Mouse (Mus musculus) lung, embryonic 16.5 days (tissue): ENCODE results near the gene 2310022B05Rik. TPM values are rescaled to one million over a fixed set of nuclear protein-coding genes. Genes with fewer than 3 reads are reported as not detected.

Source experiments
- ATAC-seq: fragments of 200-750 bp; cut with Nextera tagmentation; 2 replicates; pipeline ENCODE4 v1.8.0; 2017; ENCODE audit warnings: low read depth, mild to moderate bottlenecking, moderate library complexity
- H3K27ac ChIP-seq: fragments of 300-500 bp; sonication (generic); 2 replicates; pipeline ENCODE4 v1.5.1; 2014; ENCODE audit warnings: mild to moderate bottlenecking, control low read depth, low read length
- H3K27me3 ChIP-seq: fragments of 300-500 bp; sonication (generic); 2 replicates; pipeline ENCODE4 v1.6.1; 2014; ENCODE audit warnings: low read depth, low read length, mixed read lengths; ENCODE audit not compliant: control insufficient read depth, insufficient read depth
- H3K36me3 ChIP-seq: fragments of 300-500 bp; sonication (generic); 2 replicates; pipeline ENCODE4 v1.6.1; 2014; ENCODE audit warnings: low read length; ENCODE audit not compliant: control insufficient read depth, insufficient read depth
- H3K4me1 ChIP-seq: fragments of 300-500 bp; sonication (generic); replicated peaks from 2 replicates; pipeline ENCODE4 v1.6.1; 2014; ENCODE audit warnings: low read length, mixed read lengths; ENCODE audit not compliant: control insufficient read depth, insufficient read depth
- H3K4me2 ChIP-seq: fragments of 300-500 bp; sonication (generic); 2 replicates; pipeline ENCODE4 v1.6.1; 2014; ENCODE audit warnings: low read depth, low read length, control low read depth
- H3K4me3 ChIP-seq: fragments of 300-500 bp; sonication (generic); 2 replicates; pipeline ENCODE4 v1.5.1; 2014; ENCODE audit warnings: mild to moderate bottlenecking, low read length, control low read depth
- H3K9ac ChIP-seq: fragments of 300-500 bp; sonication (generic); 2 replicates; pipeline ENCODE4 v1.6.1; 2014; ENCODE audit warnings: low read length, control low read depth
- H3K9me3 ChIP-seq: fragments of 300-500 bp; sonication (generic); 2 replicates; pipeline ENCODE4 v1.6.1; 2016; ENCODE audit warnings: low read length; ENCODE audit not compliant: control insufficient read depth
- WGBS: fragments of 180-500 bp; shearing (Covaris S2); extraction: QIAGEN DNeasy Blood & Tissue Kit; methylation state at CpG from one replicate; pipeline ENCODE4 v1.1.7; 2014; 5-methylcytosine and 5-hydroxymethylcytosine counted together
- polyA plus RNA-seq: library from polyadenylated mRNA; unstranded; fragments of >200 nt; fragmentation: Nextera tagmentation; extraction: Ambion mirVana; gene quantifications from 2 replicates; pipeline ENCODE4 v1.2.1, GENCODE M21; 2015

The 2310022B05Rik gene
- polyA plus RNA-seq, 1 experiment from 2014 or later: 30.1 TPM

DNA sequence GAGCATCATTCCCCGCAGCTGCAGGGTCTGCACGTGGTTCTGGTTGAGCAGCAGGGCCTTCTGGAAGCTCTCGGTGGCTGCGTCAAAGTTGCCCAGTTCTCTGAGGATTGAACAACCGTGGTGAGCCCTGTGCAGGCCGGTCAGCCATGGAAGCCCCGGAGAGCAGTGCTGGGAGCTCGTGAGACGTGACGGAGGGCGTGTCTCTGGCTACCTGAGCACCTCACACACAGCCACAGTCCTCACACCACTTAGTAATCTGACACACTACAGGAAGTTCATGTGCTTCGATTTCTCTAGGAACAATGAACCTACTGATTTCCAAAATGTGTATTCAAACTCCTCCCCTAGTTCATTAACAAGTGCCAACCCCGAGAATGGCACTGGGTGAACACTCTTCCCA is 25.7 kb upstream of the 2310022B05Rik start:
- peaks cover under 1% of the 10 kb centered on the region; the same call in 1 of the 2 replicates for H3K36me3 ChIP-seq
- H3K4me1 ChIP-seq: peaks cover 3% of the 10 kb centered on the region; the same call in 1 of the 2 replicates
- no peaks in the 10 kb centered on the region for H3K27me3 ChIP-seq
- no peaks in the 10 kb centered on the region for H3K9me3 ChIP-seq
- peak overlapping the region; percentile 16; the same call in 1 of the 2 replicates for H3K4me2 ChIP-seq
- no peak overlapping the region for H3K9ac ChIP-seq
- no peak overlapping the region; the same call in 1 of the 2 replicates for H3K4me3 ChIP-seq
- 63% methylated on average over 13 of the region's 13 CpGs for WGBS
- no peak overlapping the region; the same call in 1 of the 2 replicates for H3K27ac ChIP-seq
- ATAC-seq: peak; percentile 62; the same call in 1 of the 2 replicates

DNA sequence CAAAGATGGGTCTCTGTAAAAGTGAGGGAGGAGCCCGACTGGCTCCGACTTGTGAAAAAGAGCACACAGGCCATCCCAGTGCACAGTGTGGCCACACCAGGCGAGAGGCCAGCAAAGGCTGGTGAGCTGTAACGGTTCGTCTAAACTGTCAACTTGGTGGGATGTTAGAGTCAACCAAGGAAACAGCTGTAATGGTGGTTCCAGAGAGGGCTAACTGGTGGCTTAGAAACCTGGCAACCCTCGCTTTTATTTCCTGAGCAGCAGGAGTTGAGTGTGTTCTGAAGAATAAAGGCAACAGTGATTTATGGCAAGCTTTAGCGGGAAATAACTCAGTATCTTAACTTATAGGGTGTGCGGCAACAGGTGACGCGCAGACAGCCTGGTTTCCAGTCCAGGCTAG is 19.0 kb upstream of the 2310022B05Rik start:
- H3K36me3 ChIP-seq: peaks cover 5% of the 10 kb centered on the region; the same call in 1 of the 2 replicates
- H3K9me3 ChIP-seq: no peaks in the 10 kb centered on the region
- H3K9ac ChIP-seq: no peak overlapping the region
- no peak for ATAC-seq
- H3K4me2 ChIP-seq: no peak overlapping the region
- no peak overlapping the region for H3K27ac ChIP-seq
- no peaks in the 10 kb centered on the region for H3K27me3 ChIP-seq
- WGBS: 85% methylated on average over 10 of the region's 10 CpGs
- no peak overlapping the region for H3K4me3 ChIP-seq
- H3K4me1 ChIP-seq: peaks cover 7% of the 10 kb centered on the region

DNA sequence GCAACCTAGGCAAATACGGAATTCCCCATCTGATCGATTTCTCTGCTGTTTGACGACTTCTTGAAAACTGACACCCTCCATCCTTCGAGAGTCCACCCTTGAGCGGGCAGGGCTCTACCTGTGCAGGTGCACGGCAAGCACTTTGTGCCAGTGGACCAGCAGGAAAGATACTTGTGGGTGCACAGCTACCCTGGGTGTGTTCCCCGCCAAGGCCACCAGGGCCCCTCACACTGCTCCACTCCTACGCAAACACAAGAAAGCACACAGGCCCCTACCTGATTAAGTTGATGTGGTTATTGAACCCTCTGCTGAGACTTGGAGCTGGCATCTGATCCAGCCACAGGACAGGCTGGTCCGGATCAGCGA is 18.6 kb upstream of the 2310022B05Rik start:
- ATAC-seq: peak; percentile 53; the same call in 1 of the 2 replicates
- peaks cover 5% of the 10 kb centered on the region; the same call in 1 of the 2 replicates for H3K36me3 ChIP-seq
- WGBS: 59% methylated on average over 10 of the region's 10 CpGs

DNA sequence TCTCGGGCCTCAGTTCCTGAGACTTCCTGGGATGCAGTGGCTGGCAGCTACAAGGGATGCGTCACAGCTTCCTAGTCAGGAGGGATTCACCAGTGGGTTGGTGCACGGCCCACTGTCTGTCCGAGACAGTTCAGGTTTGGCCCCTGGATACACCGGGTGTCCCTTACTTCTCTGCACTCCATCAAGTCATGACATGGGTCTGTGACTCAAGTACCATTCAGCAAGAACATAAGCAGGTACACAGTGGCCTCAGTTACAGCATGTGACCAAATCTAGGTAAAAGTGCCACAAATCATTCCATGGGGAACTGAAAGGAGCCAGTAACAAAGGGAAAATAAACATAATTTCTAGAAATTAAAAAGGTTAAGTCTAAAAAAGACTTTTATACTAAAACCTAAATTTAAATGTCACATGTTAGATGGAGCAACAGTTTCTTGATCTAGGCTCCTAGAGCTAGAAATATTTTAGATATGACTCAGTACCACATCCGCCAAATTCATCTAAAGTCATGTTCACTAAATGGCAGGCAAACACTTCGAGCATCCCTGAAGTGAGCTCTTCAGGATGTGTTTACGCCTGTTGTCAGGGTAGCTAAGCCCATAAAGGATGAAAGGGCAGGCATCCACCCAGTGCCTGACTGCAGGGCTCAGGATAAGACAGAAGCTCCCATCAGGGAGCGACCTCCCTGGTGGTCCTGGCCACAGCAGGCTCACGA is 18.1 kb upstream of the 2310022B05Rik start:
- H3K36me3 ChIP-seq: peaks cover 5% of the 10 kb centered on the region; the same call in 1 of the 2 replicates
- no peaks in the 10 kb centered on the region for H3K9me3 ChIP-seq
- H3K4me3 ChIP-seq: no peak overlapping the region
- no peak overlapping the region for H3K4me2 ChIP-seq
- no peak overlapping the region for H3K9ac ChIP-seq
- WGBS: 58% methylated on average over 10 of the region's 10 CpGs
- ATAC-seq: peak; percentile 36; the same call in 1 of the 2 replicates
- peaks cover 7% of the 10 kb centered on the region for H3K4me1 ChIP-seq
- H3K27me3 ChIP-seq: no peaks in the 10 kb centered on the region
- no peak overlapping the region for H3K27ac ChIP-seq

More for the DNA sequence above, 18.6 kb upstream of the 2310022B05Rik start:
- Histone ChIP-seq H3K9me3 (no peaks in the 10 kb centered on the region), H3K4me2 (no peak overlapping the region), H3K27ac (no peak overlapping the region), H3K27me3 (no peaks in the 10 kb centered on the region), H3K4me1 (peaks cover 7% of the 10 kb centered on the region), H3K4me3 (no peak overlapping the region), H3K9ac (no peak overlapping the region)

DNA sequence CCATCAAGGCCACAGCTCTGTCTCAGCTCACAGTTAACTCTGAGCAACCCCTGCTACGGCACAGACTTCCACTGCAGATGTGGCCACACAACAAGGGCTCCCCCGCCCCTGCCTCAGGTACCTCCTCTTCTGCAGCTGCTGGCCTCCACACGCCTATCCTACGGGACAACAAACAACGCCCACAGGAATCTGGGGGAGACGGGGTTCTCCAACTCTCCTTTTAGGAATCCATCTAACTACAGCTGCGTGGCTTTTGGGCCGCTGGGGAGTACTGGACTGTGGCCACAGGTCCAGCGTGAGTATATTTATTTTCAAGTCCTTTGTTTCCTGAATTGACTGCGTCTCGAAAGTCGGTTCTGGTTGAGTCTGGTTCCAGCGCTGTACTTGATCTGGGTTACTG is 15.1 kb upstream of the 2310022B05Rik start:
- Histone ChIP-seq H3K4me1 (peaks cover 7% of the 10 kb centered on the region), H3K36me3 (peaks cover 5% of the 10 kb centered on the region; the same call in 1 of the 2 replicates), H3K9ac (no peak overlapping the region), H3K4me2 (no peak overlapping the region), H3K27ac (no peak overlapping the region), H3K9me3 (no peaks in the 10 kb centered on the region), H3K4me3 (no peak overlapping the region), H3K27me3 (no peaks in the 10 kb centered on the region)
- 90% methylated on average over 13 of the region's 13 CpGs for WGBS
- ATAC-seq: no peak

DNA sequence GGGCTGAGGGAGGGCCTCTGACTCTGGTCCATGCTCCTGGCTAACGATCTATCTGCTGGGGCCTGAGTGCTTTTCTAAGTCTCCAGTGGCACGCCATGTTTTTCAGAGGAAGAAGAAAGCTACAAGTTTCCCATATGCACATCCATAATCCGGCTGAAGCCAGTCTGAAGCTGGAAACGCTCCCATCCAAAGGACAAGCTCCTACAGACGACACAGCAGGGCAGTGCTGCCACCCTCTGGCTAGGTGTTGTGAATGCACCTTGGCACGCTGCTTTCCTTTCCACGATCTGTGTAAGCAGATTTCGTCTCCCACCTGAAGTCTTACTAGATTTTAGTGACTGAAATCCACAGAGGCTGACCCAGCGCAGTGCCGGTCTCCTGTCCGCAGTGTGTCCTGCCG is 14.3 kb upstream of the 2310022B05Rik start:
- Histone ChIP-seq H3K4me1 (peaks cover 7% of the 10 kb centered on the region), H3K27me3 (no peaks in the 10 kb centered on the region), H3K9ac (0 out of 2 replicates have a peak overlapping the region, but pooled peaks have one; percentile 25), H3K4me3 (no peak overlapping the region), H3K27ac (no peak overlapping the region), H3K4me2 (no peak overlapping the region), H3K9me3 (no peaks in the 10 kb centered on the region), H3K36me3 (peaks cover 8% of the 10 kb centered on the region; the same call in 1 of the 2 replicates)
- 44% methylated on average over 12 of the region's 12 CpGs for WGBS
- peak; percentile 81 for ATAC-seq

DNA sequence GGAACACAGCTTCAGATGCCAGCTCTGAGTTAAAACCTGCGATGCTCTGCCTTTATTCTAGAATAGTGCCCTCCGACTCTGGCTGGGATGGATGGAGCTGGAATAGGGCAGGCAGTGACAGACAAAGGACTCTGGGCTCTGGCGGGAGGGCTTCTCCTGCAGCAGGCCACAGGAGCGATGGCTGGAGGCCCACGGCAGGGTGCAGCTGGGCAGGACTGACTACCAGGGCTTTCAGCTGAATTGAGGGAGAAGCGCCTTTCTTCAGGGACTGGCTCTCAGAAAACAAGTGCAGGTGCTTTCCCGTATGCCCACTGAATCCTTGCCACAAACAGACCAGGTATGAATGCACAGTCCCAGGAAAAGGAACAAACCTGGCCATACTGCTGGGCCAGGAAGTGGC is 13.9 kb upstream of the 2310022B05Rik start:
- no peaks in the 10 kb centered on the region for H3K27me3 ChIP-seq
- peaks cover 9% of the 10 kb centered on the region; the same call in 1 of the 2 replicates for H3K36me3 ChIP-seq
- peaks cover 6% of the 10 kb centered on the region for H3K4me1 ChIP-seq
- 88% methylated on average over 7 of the region's 7 CpGs for WGBS
- H3K9me3 ChIP-seq: no peaks in the 10 kb centered on the region
- no peak for ATAC-seq
- H3K27ac ChIP-seq: no peak overlapping the region
- H3K4me3 ChIP-seq: no peak overlapping the region
- H3K4me2 ChIP-seq: no peak overlapping the region
- H3K9ac ChIP-seq: 0 out of 2 replicates have a peak overlapping the region, but pooled peaks have one; percentile 25

DNA sequence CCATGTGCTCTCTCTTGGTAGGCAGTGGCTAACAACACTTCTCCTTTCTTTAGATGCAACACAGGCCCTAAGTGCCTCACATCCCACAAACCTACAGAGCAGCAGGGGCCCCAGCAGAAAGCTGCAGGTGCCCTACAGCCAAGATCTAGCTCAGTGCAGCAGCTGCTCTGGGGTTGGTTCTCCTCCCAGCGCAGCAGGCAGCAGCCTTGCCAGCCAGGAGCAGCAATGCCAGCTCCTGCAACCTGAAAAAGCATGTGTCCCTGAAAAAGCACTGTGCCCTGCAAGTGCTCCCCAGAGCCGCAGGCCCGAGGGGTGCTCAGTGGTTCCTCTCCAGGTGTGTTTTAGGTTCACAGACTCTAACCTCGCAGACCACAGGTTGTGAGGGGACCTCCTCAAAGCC is 13.5 kb upstream of the 2310022B05Rik start:
- H3K27me3 ChIP-seq: no peaks in the 10 kb centered on the region
- no peak overlapping the region for H3K9ac ChIP-seq
- H3K27ac ChIP-seq: no peak overlapping the region
- no peak overlapping the region for H3K4me2 ChIP-seq
- H3K36me3 ChIP-seq: peaks cover 11% of the 10 kb centered on the region
- 93% methylated on average over 4 of the region's 4 CpGs for WGBS
- H3K9me3 ChIP-seq: no peaks in the 10 kb centered on the region
- H3K4me3 ChIP-seq: no peak overlapping the region
- no peak for ATAC-seq
- H3K4me1 ChIP-seq: peaks cover 4% of the 10 kb centered on the region; the same call in 1 of the 2 replicates

DNA sequence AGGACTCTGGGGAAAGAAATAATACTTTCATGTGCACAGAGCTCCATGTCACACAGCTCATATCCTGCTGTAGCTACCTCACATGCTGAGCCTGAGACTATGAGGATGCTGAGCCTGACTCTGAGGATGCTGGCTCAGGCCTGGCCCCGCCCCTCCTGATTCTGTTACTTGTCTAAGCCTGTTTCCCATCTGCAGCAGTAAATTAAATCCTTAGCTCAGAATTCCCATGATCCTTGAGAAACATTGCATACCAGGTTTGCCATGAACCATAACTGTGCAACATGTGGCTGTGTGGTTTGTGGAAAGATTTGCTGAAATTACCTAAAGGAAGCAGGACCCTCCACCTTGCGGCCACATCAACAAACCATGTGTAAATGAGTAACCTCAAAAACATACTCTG is 9.2 kb upstream of the 2310022B05Rik start:
- 90% methylated on average over 2 of the region's 2 CpGs for WGBS

More for the DNA sequence above, 9.2 kb upstream of the 2310022B05Rik start:
- no peak overlapping the region for H3K4me3 ChIP-seq
- peaks cover 1% of the 10 kb centered on the region; the same call in 1 of the 2 replicates for H3K4me1 ChIP-seq
- no peaks in the 10 kb centered on the region for H3K9me3 ChIP-seq
- no peak overlapping the region for H3K27ac ChIP-seq
- no peaks in the 10 kb centered on the region for H3K27me3 ChIP-seq
- H3K36me3 ChIP-seq: peaks cover 13% of the 10 kb centered on the region
- H3K4me2 ChIP-seq: no peak overlapping the region
- H3K9ac ChIP-seq: no peak overlapping the region
- no peak for ATAC-seq
